Mouse (Mus musculus): ENCODE data around the gene Tmem208. TPM values are rescaled to one million over a fixed set of nuclear protein-coding genes. Genes with fewer than 3 reads are reported as not detected.

Gene Tmem208
- total and polyA plus RNA-seq, 3 experiments, result 76.2 to 133 (median 88.1) TPM

DNA sequence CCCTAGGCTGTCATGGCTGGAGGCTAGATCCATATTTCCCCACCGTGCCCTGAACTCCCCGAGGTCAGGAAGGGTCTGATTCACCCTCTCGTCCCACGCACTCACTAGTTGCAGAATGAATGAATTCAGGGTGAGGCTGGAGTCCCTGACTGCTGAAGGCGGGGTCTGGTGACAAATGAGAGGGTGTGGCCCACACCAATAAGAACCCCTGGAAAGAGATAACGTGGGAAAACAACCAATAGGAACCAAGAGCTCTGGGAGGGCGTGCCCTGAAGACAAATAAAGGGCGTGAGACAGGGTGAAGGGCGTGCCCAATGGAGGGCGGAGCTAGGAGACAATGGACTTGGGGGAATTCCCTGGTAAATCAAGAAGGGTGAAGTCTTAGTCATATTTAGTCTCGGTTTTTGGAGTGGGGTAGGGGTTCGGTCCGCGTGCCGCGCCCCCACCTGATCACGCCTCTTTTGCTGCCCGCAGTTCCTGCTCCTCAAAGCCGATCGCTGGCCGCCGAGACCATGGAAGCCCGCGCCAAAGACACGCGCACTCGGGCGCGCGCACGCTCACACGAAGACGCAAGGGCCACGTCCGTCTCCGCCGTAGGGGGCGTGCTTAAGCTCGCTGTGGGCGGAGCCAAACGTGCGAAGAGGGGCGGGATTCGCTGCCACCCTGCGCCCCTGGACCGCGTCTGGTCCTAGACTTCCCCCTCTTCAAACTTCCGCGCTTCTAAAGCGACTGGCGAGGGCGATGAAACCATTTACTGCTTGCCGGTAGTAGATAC lies 37.0 kb upstream of the Tmem208 start (continued):
- TF ChIP-seq MXI1 (IDR thresholded peaks at IDR 0.05; ENCODE audit: low read depth, low read length), result peak; percentile 92
- TF ChIP-seq MEF2A (IDR thresholded peaks at IDR 0.05; ENCODE audit: borderline replicate concordance, low read depth, low read length), result no peak; the same call in 1 of the 2 replicates
- peak; percentile 85 for TF ChIP-seq TBP (conservative IDR thresholded peaks at IDR 0.05; ENCODE audit: low read depth, low read length)
- no peak; a peak in 1 of 4 replicates for TF ChIP-seq CTCF (conservative IDR thresholded peaks at IDR 0.05 in 1 of 2, IDR thresholded peaks at IDR 0.05 in 1 of 2; ENCODE audit: low read depth in 2 of 2, low read length in 2 of 2)
- TF ChIP-seq ELF1 (IDR thresholded peaks at IDR 0.05; ENCODE audit: low read depth, low read length), result peak; percentile 82
- no peak; the same call in none of the 2 replicates for TF ChIP-seq IRF4 (IDR thresholded peaks at IDR 0.05; ENCODE audit: low read depth, low read length)
- 0 out of 2 replicates have a peak, but pooled peaks have one; percentile 44 for TF ChIP-seq MYC (IDR thresholded peaks at IDR 0.05; ENCODE audit: low read depth, low read length)
- TF ChIP-seq USF1 (IDR thresholded peaks at IDR 0.05; ENCODE audit: low read depth, low read length), result no peak
- peak; percentile 61; the same call in 1 of the 2 replicates for TF ChIP-seq ETS1 (conservative IDR thresholded peaks at IDR 0.05; ENCODE audit: low read depth, low read length)

DNA sequence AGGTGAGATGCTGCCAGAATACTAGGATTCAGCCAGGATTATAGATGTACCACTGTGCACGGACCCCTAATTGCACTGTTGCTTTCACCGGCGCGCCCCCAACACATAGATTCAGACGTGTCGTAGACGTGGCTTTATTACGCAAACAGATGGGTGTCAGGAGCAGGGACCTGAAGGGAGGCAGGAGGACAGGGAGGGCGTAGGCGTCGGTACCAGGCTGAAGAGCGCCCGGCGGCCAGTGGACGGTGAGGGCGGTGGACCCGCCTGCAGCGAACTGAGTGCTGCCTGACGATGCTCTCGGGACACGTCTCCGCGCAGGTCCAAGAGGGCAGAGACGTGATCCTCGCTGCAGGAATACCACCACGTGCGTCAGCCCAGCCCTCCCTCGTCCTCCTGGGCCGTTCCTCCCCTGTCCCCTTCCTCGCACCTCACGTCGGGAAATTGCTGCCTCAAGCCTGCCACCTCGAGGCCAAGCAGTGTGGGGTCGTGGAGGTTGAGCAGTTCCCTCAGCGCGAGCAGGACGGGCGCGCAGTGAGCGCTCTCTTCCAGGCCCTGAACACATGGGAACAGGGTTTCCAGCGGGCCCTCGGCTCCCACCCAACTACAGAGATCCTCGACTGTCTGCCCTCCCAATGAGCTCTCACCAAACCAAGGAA lies 36.2 kb upstream of the Tmem208 start, which contains the start of gene 4931428F04Rik:
TSS of gene 4931428F04Rik (minus strand) at position 60 of the 656 bp plus-strand sequence.
- TF ChIP-seq CTCF (conservative IDR thresholded peaks at IDR 0.05 in 1 of 2, IDR thresholded peaks at IDR 0.05 in 1 of 2; ENCODE audit: low read depth in 2 of 2, low read length in 2 of 2) (peak in 1 of 2 experiments; percentile 52; a peak in 2 of 4 replicates), EP300 (IDR thresholded peaks at IDR 0.05; ENCODE audit: low read length) (no peak), SMC3 (IDR thresholded peaks at IDR 0.05; ENCODE audit: low read depth, low read length) (0 out of 2 replicates have a peak, but pooled peaks have one; percentile 8), RAD21 (IDR thresholded peaks at IDR 0.05; ENCODE audit: low read depth, low read length) (peak; percentile 14)
- peaks cover 2 to 27% of the 10 kb centered on the region in 2 experiments for H3K36me3 ChIP-seq (replicated peaks in 1 of 2; ENCODE audit: control insufficient read depth in 1 of 2, insufficient read depth in 1 of 2, low read length in 1 of 2)
- no peaks in the 10 kb centered on the region for H3K79me2 ChIP-seq (replicated peaks; ENCODE audit: control insufficient read depth, extremely low read depth, insufficient read depth, poor library complexity, severe bottlenecking)
- peak within 1 kb of the TSS; percentile 71 for H3K27ac ChIP-seq (ENCODE audit: insufficient read depth, low read depth)
- in situ Hi-C loops (cut with MboI; ENCODE audit: low pct_ligation_motif_present, low pct_unique_long_range_greater_than_20kb, low sequenced_read_pairs), result loop anchor here (5.0 to 10.0 kb wide), 2 partner anchors 33 to 165 kb away; partner anchors contain the start of gene B3gnt9
- H3K4me1 ChIP-seq (ENCODE audit: control insufficient read depth in 1 of 2, insufficient read depth in 2 of 2), result peaks cover 7 to 27% of the 10 kb centered on the region in 2 experiments
- dilution Hi-C loops (cut with MboI; ENCODE audit: extremely low pct_ligation_motif_present, extremely low pct_unique_long_range_greater_than_20kb, low sequenced_read_pairs), result no loop called here
- peak within 1 kb of the TSS; percentile 41; the same call in 1 of the 2 replicates for H3K9ac ChIP-seq (ENCODE audit: insufficient read depth, low read depth)
- H3K9me3 ChIP-seq (replicated peaks; ENCODE audit: low read length), result no peaks in the 10 kb centered on the region
- H3K27me3 ChIP-seq (replicated peaks), result no peaks in the 10 kb centered on the region
- DNase-seq (ENCODE audit: extremely low read depth), result no peak
- H3K4me2 ChIP-seq (ENCODE audit: insufficient read depth, low read depth, poor library complexity, severe bottlenecking), result peak within 1 kb of the TSS; percentile 79
- peak within 1 kb of the TSS; percentile 51 to 63 (median 59) for H3K4me3 ChIP-seq (replicated peaks in 1 of 3; ENCODE audit: low read depth in 2 of 3, low read length in 2 of 3, poor library complexity in 1 of 3)
